Mouse (Mus musculus) right cerebral cortex, adult 2 months (tissue): ENCODE measurements around the gene Atg13.
A peak's percentile ranks its signal among the peaks of the same experiment; 100 is the strongest.

Source experiments
- DNase-seq, 2 experiments: peaks; one replicate each; pipeline ENCODE4 v3.0.0; 2021 to 2022; ENCODE audit warnings: low spot score in 2 of 2

Gene Atg13

DNA sequence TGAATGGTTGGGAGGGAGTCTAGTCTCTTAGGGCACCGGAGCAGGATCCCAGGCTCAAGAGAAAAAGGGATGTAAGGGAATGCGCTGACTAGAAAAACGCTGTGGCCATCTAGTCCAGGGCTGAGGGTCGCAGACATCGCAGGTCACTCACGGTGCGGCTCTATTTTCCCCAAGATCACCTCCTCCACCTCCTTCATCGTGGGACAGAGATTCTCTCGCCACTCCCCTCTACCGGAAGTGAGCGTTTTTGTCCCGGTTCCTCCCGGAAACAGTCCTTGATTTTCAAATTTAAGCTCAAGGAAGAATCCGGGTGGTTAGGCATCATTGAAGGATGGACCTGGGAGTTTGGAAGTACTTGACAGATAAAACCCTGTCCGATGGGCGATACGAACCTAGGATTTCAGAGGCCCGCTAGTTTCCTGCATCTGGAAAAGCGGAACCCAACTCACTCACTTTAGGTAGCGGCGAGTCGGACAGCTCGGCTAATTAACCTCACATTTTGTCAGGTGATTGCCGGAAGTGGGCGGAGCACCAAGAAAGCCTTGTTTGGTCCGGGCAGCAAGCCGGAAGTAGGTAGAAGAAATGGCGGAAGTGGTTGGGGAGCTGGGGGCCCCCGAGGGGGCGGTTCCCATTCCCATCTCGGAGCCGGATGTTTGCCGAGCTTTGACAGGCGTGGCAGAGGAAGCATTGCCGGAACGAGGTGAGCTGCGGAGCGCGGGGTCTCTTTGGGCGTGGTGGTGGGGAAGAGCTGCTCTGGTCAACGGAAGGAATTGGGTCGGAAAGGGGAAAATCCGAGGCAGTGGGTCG is 60.6 kb downstream of the Atg13 start, which contains the start of the genes Zfp408 and Arhgap1:
TSS of gene Zfp408 (minus strand) at position 239 of the 807 bp plus-strand sequence.
TSS of gene Arhgap1 (plus strand) at position 308 of the 807 bp plus-strand sequence.
- DNase-seq: peak; percentile 97 to 98

DNA sequence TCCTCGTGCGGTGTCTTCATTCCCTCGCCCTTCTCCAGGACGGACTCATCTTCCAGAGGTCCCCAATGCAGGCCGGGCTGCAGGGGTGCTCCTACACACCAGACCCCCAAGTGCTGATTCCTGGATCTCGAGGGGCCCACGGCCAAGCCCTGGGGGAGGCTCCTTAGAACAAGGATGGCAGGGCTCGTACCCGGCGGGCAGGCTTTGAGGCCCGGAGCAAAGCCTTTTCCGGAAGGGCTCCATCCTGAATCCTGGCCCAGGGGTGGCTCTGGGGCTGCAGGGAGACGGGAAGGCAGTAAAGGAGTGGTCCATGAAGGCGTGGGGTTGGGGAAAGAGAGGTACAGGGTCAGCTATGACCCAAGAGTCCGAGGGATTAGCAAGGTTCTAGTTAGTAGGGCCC is 61.2 kb downstream of the Atg13 start:
- no peak for DNase-seq

DNA sequence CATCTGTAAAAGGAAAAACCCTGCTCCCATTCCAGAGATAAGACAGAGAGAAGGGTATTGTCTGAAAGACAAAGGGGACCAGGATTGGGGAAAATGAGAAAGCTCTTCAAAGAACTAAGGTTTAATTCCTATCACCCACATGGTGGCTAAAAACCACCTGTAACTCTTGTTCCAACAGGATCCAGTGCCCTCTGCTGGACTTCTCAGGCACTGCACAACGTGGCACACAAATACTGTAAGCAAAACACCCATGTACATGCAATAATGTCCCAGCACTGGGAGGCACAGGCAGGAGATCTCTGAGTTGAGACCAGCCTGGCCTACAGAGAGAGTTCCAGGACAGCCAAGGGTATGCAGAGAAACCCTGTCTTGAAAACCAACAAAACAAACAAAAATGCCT is 63.6 kb downstream of the Atg13 start:
- peak; percentile 50 to 56 for DNase-seq

DNA sequence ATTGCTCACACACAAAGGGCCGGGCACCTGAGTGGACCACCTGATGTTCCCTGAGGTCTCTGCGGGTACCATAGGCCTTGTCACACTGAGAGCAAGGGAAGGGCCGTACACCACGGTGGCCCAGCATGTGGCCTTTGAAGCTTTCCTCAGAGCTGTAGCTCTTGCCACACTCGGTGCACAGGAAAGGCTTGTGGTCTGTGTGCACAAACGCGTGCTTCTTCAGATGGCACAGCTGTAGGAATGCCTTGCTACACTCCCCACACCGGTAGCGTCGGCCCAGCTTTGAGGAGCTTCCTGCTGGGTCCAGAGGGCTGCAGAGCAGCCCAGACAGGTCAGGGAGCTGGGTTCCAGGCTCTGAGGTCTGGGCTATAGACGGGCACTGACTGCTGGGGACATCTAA is 64.6 kb downstream of the Atg13 start:
- no peak for DNase-seq

DNA sequence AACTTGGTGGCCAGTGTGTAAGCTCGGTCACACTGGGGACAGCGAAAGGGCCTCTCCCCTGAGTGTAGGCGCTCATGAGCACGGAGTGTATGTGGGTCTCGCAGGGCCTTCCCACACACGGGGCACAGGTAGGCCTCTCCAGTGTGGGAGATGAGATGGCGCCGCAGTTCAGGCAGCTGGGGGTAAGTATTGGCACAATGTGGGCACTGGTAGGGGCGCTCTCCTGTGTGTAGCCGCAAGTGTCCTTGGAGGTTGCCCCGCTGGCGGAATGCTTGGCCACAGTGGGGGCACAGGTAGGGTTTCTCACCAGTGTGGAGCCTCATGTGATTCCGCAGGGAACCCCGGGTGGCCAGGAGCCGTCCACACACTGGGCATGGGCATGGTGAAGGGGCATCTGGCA is 65.0 kb downstream of the Atg13 start:
- no peak for DNase-seq

DNA sequence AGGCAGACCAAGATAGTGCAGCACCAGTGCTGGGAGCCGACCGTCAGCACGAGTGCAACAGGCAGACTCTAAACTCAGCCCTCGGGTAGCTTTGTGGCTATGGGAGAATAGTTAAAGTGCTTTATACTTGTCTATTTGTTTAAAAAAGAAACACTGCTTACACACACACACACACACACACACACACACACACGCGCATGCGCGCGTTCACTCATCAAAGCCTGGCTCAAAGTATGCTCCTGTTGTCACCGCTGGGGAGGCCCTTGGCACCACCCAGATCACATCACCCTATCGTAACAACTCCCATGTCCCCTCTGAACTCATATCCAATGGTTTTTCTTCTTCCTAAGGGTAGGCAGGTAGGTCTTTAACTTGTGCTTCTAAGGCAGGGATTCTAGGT is 66.4 kb downstream of the Atg13 start:
- no peak for DNase-seq

DNA sequence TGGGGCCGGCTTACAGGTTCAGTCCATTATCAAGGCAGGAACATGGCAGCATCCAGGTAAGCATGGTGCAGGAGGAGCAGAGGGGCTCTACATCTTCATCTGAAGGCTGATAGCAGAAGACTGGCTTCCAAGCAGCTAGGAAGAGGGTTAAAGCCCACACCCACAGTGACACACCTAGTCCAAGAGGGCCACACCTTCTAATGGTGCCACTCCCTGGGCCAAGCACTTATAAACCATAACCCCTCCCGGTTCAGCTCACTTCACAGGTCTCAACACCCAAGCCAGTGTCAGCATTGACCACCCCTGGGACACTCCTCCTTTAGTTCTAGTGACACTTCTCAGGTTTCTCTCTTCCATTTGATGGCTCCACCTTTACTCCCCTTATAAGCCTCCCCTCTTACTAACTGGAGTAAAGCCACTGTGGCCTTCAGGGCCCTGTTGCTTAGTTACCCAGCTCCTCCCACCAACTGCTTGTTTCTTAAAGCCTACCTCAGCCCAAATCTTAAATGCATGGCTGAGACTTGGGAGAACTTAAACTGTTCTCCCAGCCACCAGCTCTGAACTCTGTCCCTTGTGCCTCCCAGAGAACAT is 67.5 kb downstream of the Atg13 start:
- DNase-seq: no peak

DNA sequence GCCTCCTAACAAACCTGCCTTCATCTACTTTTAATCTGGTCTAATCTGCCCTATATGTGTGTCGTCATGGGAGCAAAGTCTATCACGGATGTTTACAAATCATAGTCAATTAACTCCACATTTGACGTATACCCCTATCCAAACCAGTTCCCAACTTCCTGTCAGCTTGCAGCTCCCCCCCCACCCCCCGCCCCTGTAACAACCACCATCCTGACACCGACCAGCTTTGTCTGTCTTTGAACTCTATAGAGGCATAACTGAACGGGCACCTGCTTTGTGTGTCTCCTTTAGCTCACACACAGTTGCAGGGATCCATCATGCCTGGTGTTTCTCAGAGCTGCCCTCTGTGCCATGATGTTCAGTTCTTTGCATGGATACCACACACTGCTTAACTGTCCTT is 71.4 kb downstream of the Atg13 start:
- DNase-seq: no peak

DNA sequence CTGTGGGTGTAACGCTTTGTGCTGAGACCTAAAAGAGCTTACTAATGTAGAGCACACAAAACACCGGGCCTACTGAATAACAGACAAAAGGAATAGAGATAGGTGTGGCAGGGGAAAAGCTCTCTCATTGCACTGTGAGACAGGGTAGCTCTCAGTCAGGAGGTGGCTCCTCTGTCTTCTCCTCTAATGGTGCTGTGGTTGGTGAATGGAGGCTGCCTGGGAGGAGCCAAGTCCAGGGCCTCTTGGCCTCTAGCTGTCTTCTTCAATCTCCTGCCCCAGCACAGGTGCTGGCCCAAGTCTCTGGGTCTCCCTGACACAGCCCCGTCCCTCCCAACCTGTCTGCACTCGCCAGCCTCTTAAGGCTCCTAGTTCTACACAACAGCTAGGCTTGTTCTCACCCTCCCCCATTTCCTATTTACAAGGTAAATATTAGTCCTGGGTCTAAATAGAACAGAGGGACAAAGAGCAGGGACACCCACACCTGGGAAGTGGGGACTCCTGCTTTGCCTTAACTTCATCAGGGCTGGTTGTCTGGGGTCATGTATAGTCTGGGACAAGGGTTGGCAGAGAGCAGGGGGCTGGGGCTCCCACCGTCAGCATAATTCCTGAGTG is 73.5 kb downstream of the Atg13 start:
- no peak for DNase-seq

DNA sequence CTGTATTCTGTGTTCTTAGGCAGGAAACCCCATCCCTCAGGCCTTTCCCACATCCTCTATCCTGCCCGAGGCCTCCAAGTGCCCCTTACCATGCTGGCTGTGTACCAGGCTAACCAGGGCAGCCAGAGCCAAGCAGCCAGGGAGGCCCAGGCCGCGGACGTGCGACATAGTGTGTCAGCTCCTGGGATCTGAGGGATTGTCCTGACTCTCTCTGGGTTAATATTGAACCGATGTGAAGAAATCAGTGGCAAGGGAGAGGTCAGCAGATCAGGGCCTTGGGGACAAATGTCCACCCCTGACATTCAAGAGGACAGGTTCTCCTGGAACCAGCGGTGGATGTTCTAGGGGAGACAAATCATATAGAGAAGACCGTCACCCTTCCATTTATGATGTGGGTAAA is 74.1 kb downstream of the Atg13 start, which contains the start of gene F2:
TSS of gene F2 (minus strand) at position 186 of the 400 bp plus-strand sequence.
- DNase-seq: no peak

DNA sequence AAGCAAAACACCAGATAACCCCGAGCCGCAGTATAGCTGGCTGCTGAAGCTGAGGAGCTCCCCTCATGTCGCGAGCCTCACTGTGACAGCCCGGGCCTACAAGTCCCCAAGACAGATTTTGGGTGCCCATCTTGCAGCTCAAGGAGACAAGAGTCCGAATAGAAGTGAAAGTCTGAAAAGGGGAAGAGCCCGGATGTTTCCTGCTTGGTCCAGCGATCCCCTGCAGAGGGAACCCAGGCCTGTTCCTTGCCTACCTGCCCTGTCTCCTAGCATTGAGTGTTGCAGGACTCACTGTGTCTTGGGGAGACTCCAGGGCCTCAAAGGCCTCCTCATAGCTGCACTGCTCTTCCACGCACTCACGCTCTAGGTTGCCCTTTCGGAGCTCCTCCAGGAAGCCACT is 74.9 kb downstream of the Atg13 start:
- DNase-seq: no peak

DNA sequence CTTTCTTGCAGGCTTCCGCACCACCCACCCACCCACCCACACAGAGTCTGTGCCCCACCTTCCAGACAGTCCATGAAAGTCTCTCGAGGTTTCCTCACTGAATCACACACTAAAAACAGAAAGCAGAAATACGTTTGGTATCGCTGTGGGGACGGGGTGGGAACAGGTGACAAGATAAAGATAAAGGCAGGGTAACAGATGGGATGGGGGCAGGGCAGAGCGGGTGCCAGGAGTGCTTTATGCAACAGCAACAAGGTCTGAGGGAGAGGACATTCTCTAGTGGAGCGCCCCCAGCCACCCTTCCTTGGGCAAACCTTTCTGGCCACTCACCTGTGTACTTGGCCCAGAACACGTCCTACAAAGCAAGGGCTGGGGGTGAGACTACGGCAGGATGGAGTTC is 75.5 kb downstream of the Atg13 start:
- no peak for DNase-seq

DNA sequence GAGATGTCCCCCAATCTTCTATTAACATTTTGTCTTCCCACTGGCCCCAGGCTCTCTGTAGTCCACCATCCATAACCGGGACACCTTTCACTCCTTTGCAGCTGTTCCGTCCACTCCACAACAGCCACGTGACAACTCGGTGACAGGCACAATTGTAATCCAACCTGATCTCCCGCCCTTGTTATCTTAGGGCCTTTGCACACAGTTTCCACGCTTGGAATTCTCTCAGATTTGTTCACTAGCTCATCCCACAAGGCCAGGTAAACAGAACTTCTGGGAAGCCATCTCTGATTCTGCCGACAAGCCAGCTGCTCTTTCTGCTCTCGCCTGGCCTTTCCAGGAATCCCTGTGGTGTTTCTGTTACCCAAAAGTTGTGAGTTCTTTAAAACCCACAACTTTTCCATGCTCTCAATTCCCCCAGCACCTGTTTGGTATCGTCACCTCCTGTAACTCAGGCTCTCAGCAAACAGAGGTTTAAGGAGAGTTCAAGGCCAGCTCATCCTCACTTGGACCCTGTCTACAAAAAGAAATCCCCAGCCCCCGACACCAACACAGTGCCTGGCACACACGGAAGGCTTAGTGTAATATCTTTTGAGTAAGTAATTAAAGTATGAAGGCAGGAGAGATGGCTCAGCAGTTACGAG is 76.9 kb downstream of the Atg13 start:
- no peak for DNase-seq

DNA sequence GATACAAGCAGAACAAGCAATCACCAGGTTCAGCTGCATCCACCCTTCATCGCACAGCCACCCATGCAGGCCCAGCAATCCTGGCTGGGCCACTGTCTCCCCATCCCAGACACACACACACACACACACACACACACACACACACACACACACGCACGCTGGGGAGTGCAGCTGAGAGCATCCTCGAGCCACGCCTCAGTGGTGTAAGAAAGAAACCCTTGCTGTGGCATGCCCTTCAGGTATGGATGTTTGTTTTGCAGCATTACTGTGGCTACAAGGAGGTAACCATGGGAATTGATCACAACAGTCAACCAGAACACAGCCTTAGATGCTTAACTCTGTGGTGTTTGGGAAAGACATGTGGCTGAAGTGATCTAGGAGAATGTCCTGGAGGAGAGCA is 78.1 kb downstream of the Atg13 start:
- DNase-seq: no peak

DNA sequence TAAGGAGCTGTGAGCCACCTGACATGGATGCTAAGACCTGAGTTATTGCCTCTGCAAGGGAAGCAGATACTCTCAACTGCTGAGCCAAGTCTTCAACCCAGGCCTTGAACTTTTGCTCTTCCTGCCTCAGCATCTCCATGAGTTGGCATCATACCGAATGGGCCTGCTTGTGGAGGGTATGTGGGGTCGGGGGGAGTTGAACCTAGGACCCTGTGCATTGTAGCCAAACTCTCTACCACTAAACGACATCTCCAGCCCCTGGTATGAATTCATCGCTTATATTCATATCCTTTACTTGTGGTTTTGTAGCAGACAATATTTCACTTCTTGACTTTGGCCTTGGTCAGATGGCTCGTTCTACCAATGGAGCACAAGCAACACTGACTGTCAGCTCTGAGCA is 78.5 kb downstream of the Atg13 start:
- DNase-seq: no peak

DNA sequence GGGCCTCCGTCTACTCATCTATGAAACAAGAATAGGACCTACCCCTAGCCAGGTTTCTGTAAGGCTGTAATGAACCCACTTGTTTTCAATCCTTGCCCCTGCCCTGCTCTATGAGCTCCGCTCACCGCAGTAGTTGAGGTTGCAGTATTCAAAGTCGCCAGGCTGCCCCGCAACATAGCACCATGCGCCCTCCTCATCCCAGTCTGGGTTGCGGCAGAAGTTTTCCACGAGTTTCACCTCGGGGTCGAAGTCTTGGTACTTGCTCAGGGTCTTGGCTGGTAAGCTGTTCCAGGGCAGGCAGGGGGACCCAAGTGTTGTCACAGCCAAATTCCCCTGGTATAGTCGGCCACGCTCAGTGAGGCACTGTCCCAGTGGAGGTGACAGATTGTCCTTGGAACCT is 80.0 kb downstream of the Atg13 start:
- DNase-seq: no peak

DNA sequence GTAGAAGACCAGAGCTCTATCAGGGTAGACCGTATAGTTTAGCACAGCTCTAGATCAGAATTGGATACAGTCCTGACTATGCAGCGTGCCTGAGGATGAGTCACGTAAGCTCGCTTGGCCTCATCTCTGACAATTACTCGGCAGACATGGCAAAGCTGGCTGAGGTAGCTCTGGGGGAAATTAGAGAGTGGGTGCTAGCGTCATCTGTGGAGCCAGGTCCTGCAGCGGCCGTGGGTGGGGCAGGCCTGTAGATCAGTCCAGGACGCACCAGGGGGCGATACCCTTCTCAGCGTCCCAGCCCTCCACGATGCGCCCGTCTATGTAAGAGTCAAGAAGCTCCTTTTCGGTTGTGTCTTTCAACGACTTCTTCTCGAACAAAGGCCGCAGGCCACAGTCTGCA is 80.7 kb downstream of the Atg13 start:
- DNase-seq: peak; percentile 50 to 53

DNA sequence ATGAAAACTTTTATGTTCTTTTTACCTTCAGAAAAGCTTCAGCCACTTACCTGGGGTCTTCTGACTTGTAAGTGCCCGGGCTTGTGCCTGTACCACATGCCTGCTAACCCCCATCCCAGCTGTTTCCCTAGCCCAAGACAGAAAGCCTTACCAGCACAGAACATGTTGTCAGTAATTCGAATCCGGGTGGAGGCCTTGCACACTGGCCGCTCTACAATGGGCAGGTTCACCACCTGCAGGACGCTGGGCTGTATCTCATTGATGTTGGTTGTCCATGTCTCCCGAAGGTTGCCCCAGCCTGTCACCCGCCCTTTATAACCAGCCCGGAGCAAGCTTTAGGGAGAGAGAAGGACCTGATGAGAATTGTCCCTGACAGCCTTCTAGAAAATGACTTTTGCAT is 82.2 kb downstream of the Atg13 start:
- no peak for DNase-seq

DNA sequence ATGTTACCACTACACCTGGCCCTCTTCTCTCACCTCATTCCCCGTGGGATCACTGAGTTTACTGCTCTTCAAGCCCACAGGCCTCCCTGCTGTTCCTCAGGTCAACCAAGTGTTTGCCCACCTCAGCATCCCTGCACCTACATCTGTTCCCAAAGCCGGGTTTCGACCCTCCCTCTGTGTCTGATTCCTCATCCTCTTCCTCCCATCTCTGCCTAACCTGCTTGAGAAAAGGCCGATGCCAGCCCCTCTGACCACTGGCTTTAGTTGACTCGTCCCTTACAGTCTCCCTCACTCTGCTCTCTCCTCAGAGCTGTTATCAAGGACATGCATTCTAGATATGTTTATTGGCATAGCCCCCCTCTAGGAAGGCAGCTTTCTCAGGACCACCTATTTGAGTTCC is 82.9 kb downstream of the Atg13 start:
- DNase-seq: no peak
